Mouse (Mus musculus): ENCODE data around the gene Ptpn1.

DNA sequence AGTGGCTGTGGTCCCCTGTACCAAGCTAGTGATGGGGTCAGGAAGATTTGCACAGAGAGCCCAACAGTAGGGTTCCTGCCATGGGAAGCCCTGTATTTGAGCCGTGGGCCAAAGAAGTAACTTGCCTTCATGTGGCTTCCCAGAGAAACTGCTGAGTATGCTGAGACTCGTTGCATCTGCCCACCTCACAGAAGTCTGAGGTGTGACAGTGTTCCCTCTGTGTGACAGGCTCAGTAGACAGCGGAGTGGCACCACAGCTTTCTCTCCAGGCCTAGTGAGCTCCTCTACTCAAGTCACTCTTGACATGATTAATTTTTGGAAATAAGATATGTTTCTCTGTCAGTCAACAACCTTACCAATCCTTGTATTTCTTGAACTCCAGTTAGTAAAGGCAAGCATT is 6.9 kb downstream of the Ptpn1 start:
- TF ChIP-seq POLR2A (IDR thresholded peaks at IDR 0.05; ENCODE audit: extremely low read depth, insufficient read depth, low read length): no peak
- no peak for TF ChIP-seq CTCF (IDR thresholded peaks at IDR 0.05; ENCODE audit: extremely low read depth, insufficient read depth, low read length)

Data from cortical plate, adult 2 months (tissue).